ENCODE assay signal across 9 mouse cellular contexts in the genomic region with DNA sequence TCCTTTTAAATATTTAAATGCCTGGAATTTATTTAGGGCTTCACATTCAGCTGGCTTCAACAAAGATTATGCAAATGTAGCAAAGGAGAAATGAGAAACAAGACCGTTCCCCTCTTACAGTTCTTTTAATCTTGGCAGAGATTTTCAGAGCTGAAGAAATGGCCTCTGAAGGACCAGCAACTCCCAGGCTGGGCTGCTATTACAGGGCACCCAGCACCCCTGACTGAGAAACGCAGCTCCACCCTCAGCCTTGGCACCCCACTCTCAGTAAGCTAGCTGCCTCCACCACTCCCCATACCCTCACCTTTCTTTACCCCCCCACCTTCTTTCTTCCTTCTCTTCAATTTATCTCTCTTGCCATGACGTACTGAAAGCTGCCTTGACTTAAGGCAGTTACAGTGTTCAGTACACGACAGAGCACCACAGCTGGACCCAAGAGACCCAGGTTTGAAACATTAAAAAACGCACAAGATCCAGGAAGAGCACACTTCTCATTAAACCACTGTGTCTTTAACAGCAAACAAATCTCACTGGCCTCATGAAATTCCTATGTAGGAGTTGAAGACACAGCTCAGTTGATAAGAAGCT. TPM values are rescaled to one million over a fixed set of nuclear protein-coding genes. Genes with fewer than 3 reads are reported as not detected.
DNase-seq lines count a peak whose midpoint lies in the region; ATAC-seq and TF ChIP-seq lines count a peak whose summit lies in the region.
"Had no signal": no experiment of that assay in that cellular context is flagged by ENCODE, and none has a peak within 500 bp of the region (broad histone marks: within the 10 kb centered on the region; RNA-seq: fewer than 3 reads in every experiment).

No protein-coding gene starts in this region.

- H3K4me1 ChIP-seq in kidney, postnatal 0 days (replicated peaks; ENCODE audit: insufficient read depth, low read length), result peaks cover 43% of the 10 kb centered on the region
- H3K4me1 ChIP-seq in forebrain, embryonic 11.5 days (replicated peaks; ENCODE audit: control insufficient read depth, insufficient read depth, low read length), result peaks cover 35% of the 10 kb centered on the region
- H3K4me1 ChIP-seq in neural tube, embryonic 13.5 days (replicated peaks), result peaks cover 77% of the 10 kb centered on the region

- H3K27me3 ChIP-seq in kidney, postnatal 0 days (ENCODE audit: insufficient read depth, low read length), result no peaks in the 10 kb centered on the region
- no peaks in the 10 kb centered on the region for H3K27me3 ChIP-seq in forebrain, embryonic 11.5 days (ENCODE audit: control insufficient read depth, insufficient read depth, low read length)
- H3K27me3 ChIP-seq in neural tube, embryonic 13.5 days, result peaks cover 13% of the 10 kb centered on the region; the same call in 1 of the 2 replicates
- H3K27me3 ChIP-seq: Patski had no signal

- no peak overlapping the region for H3K9ac ChIP-seq in kidney, postnatal 0 days (ENCODE audit: low read depth, low read length)
- peak overlapping the region; percentile 46; the same call in 1 of the 2 replicates for H3K9ac ChIP-seq in forebrain, embryonic 11.5 days (ENCODE audit: low read length)
- peak overlapping the region; percentile 58 for H3K9ac ChIP-seq in neural tube, embryonic 13.5 days

- no peak for TF ChIP-seq CTCF in kidney, postnatal 0 days (IDR thresholded peaks at IDR 0.05; ENCODE audit: low read depth)

- no peak overlapping the region for H3K4me3 ChIP-seq in kidney, postnatal 0 days (replicated peaks; ENCODE audit: low read depth, low read length)
- peak overlapping the region; percentile 14; the same call in 1 of the 2 replicates for H3K4me3 ChIP-seq in forebrain, embryonic 11.5 days (ENCODE audit: low read depth, low read length)
- H3K4me3 ChIP-seq in neural tube, embryonic 13.5 days, result 0 out of 2 replicates have a peak overlapping the region, but pooled peaks have one; percentile 8

- DNase-seq in kidney, postnatal 0 days (ENCODE audit: low spot score), result no peak
- DNase-seq in kidney, adult 9 months, result no peak
- DNase-seq in forebrain, embryonic 11.5 days (ENCODE audit: low spot score), result no peak
- DNase-seq in induced T-regulatory cell, adult 2 months (ENCODE audit: low read depth), result peak; percentile 15
- no peak for DNase-seq in Muller cell, postnatal 12 days (ENCODE audit: inconsistent ontology term)
- no peak for DNase-seq in cerebellum, postnatal 14 days

- H3K9me3 ChIP-seq in kidney, postnatal 0 days (replicated peaks; ENCODE audit: low read length), result no peaks in the 10 kb centered on the region
- H3K9me3 ChIP-seq in forebrain, embryonic 11.5 days (ENCODE audit: control insufficient read depth, low read length), result no peaks in the 10 kb centered on the region
- no peaks in the 10 kb centered on the region for H3K9me3 ChIP-seq in neural tube, embryonic 13.5 days

- 0 out of 2 replicates have a peak overlapping the region, but pooled peaks have one; percentile 3 for H3K27ac ChIP-seq in kidney, postnatal 0 days
- peak overlapping the region; percentile 91 for H3K27ac ChIP-seq in forebrain, embryonic 11.5 days (ENCODE audit: low read depth, low read length)
- H3K27ac ChIP-seq in neural tube, embryonic 13.5 days (replicated peaks), result peak overlapping the region; percentile 76

- H3K4me2 ChIP-seq in kidney, postnatal 0 days (ENCODE audit: low read length), result 0 out of 2 replicates have a peak overlapping the region, but pooled peaks have one; percentile 43
- H3K4me2 ChIP-seq in forebrain, embryonic 11.5 days (ENCODE audit: low read depth, low read length, severe bottlenecking), result peak overlapping the region; percentile 42; the same call in 1 of the 2 replicates
- H3K4me2 ChIP-seq in neural tube, embryonic 13.5 days, result peak overlapping the region; percentile 44

- H3K36me3 ChIP-seq in kidney, postnatal 0 days (ENCODE audit: insufficient read depth, low read length), result no peaks in the 10 kb centered on the region
- no peaks in the 10 kb centered on the region for H3K36me3 ChIP-seq in forebrain, embryonic 11.5 days (ENCODE audit: control insufficient read depth, insufficient read depth, low read length)
- no peaks in the 10 kb centered on the region for H3K36me3 ChIP-seq in neural tube, embryonic 13.5 days

- ATAC-seq in kidney, postnatal 0 days (replicated peaks; ENCODE audit: low FRiP score, low read depth), result no peak
- ATAC-seq in forebrain, embryonic 11.5 days (replicated peaks; ENCODE audit: low FRiP score), result peak; percentile 68
- no peak for ATAC-seq in neural tube, embryonic 13.5 days (ENCODE audit: low read depth)
- ATAC-seq in cerebellum, adult (ENCODE audit: insufficient number of reproducible peaks, low FRiP score, low TSS enrichment), result no peak
- ATAC-seq: Patski had no signal

- 51% methylated on average over 5 of the region's 5 CpGs for WGBS in kidney, postnatal 0 days
- 44% methylated on average over 5 of the region's 5 CpGs for WGBS in forebrain, embryonic 11.5 days
- 30% methylated on average over 5 of the region's 5 CpGs for WGBS in neural tube, embryonic 13.5 days

RNA-seq across cellular contexts. Expression of a gene that starts 10.4 kb away (rescaled TPM):
- polyA plus RNA-seq in kidney, postnatal 0 days (2015; fragmentation: Nextera tagmentation; extraction: Ambion mirVana), result 8.2 and 9.4 TPM in 2 replicates
- 19.9 and 23.3 TPM in 2 replicates for polyA plus RNA-seq in forebrain, embryonic 11.5 days (2014; fragmentation: Nextera tagmentation; extraction: Ambion mirVana)
- 19.7 and 22.9 TPM in 2 replicates for polyA plus RNA-seq in neural tube, embryonic 13.5 days (2015; fragmentation: Nextera tagmentation; extraction: Ambion mirVana)

Comparison
In these comparisons a context has a peak if more than half of its experiments do, and no peak if none do; other contexts are left out.
1. H3K27ac ChIP-seq: peak in every context shown above with its lines; median percentile 91 in forebrain, embryonic 11.5 days; 76 in neural tube, embryonic 13.5 days; 3 in kidney, postnatal 0 days.